Mouse (Mus musculus): ENCODE data around the gene Ccnq.

DNA sequence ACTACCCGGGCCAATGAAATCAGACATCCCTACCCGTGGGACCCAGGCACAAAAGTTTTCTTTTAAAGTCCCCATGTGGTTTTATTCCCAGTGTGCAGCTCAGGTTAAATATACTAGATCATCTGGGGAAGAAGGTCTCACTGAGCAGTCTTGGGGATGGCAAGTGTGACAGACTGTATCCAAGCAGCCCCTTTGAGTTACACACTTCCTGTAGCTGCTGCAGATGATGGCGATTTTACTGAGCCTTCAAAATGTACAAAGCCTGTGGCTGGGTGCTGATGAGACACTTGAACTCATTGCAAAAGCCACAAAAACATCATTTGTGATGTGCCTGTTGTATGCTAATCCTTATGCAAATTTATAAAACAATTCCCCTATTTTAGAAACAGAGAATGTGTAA, 29.0 kb upstream of the Ccnq start:
- TF ChIP-seq GATA1 (IDR thresholded peaks at IDR 0.05; ENCODE audit: borderline replicate concordance, low read length): no peak
- no peak for TF ChIP-seq FLI1 (IDR thresholded peaks at IDR 0.05; ENCODE audit: low read length)
